Mouse (Mus musculus): Measurements from ENCODE around the gene Cideb. TPM values are rescaled to one million over a fixed set of nuclear protein-coding genes. Genes with fewer than 3 reads are reported as not detected.
A peak's percentile ranks its signal among the peaks of the same experiment; 100 is the strongest.

Gene Cideb
- polyA plus RNA-seq, 1 experiment: 1.8 TPM

- H3K4me1 ChIP-seq (replicated peaks; ENCODE audit: control insufficient read depth, insufficient read depth, low read length): no peaks in the 10 kb centered on the region; the same call in 1 of the 2 replicates
- DNase-seq: no peak
- H3K36me3 ChIP-seq (ENCODE audit: control insufficient read depth, insufficient read depth, low read length): peaks cover 28% of the 10 kb centered on the region
- H3K27ac ChIP-seq (ENCODE audit: control insufficient read depth, insufficient read depth, low read length): no peak overlapping the region
- TF ChIP-seq POLR2A (IDR thresholded peaks at IDR 0.05; ENCODE audit: control insufficient read depth, extremely low read depth, insufficient read depth, low read length, poor library complexity) (no peak), CTCF (IDR thresholded peaks at IDR 0.05; ENCODE audit: borderline replicate concordance, control insufficient read depth, extremely low read depth, insufficient read depth, low read length, poor library complexity) (no peak)
- no peak overlapping the region for H3K4me3 ChIP-seq (ENCODE audit: control insufficient read depth, insufficient read depth, low read length)
- peaks cover 8% of the 10 kb centered on the region; the same call in 1 of the 2 replicates for H3K27me3 ChIP-seq (ENCODE audit: control insufficient read depth, insufficient read depth, low read length)
- WGBS: 78% methylated on average over 6 of the region's 6 CpGs
Observed at GRCm38 (mm10) chr14:55757566-55757965, 692 bp downstream of the Cideb start.

- no peak overlapping the region for H3K27ac ChIP-seq (ENCODE audit: control insufficient read depth, insufficient read depth, low read length)
- H3K4me1 ChIP-seq (replicated peaks; ENCODE audit: control insufficient read depth, insufficient read depth, low read length): peaks cover 18% of the 10 kb centered on the region
- peaks cover 26% of the 10 kb centered on the region for H3K36me3 ChIP-seq (ENCODE audit: control insufficient read depth, insufficient read depth, low read length)
- no peak for DNase-seq
- TF ChIP-seq CTCF (IDR thresholded peaks at IDR 0.05; ENCODE audit: borderline replicate concordance, control insufficient read depth, extremely low read depth, insufficient read depth, low read length, poor library complexity) (no peak), POLR2A (IDR thresholded peaks at IDR 0.05; ENCODE audit: control insufficient read depth, extremely low read depth, insufficient read depth, low read length, poor library complexity) (no peak)
- H3K27me3 ChIP-seq (ENCODE audit: control insufficient read depth, insufficient read depth, low read length): no peaks in the 10 kb centered on the region
- H3K4me3 ChIP-seq (ENCODE audit: control insufficient read depth, insufficient read depth, low read length): no peak overlapping the region
- 94% methylated on average over 10 of the region's 10 CpGs for WGBS
Observed at GRCm38 (mm10) chr14:55747051-55747847, 11.0 kb downstream of the Cideb start.

DNA sequence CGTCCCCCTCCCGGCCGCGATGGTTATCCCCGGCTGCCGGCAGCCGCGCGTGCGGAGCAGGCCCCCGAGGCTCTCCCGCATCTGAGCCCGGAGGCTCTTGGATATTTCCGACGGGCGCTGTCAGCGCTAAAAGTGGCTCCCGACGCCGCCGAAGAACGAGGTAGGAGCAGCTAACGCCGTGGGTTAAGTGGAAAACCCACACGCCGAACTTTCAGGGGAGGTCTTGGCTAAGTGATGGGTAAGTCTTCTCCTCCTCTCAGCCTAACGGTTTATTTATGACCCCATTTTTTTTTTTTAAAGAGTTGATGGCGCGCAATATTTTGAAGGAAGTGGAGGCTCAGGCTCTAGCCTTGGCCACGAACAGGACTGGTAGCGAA is 12.4 kb downstream of the Cideb start:
- H3K27ac ChIP-seq (ENCODE audit: control insufficient read depth, insufficient read depth, low read length): no peak overlapping the region
- no peaks in the 10 kb centered on the region for H3K27me3 ChIP-seq (ENCODE audit: control insufficient read depth, insufficient read depth, low read length)
- H3K4me3 ChIP-seq (ENCODE audit: control insufficient read depth, insufficient read depth, low read length): peak overlapping the region; percentile 61
- H3K4me1 ChIP-seq (replicated peaks; ENCODE audit: control insufficient read depth, insufficient read depth, low read length): peaks cover 18% of the 10 kb centered on the region
- DNase-seq: no peak
- under 1% methylated on average over 31 of the region's 31 CpGs for WGBS
- H3K36me3 ChIP-seq (ENCODE audit: control insufficient read depth, insufficient read depth, low read length): peaks cover 12% of the 10 kb centered on the region
- TF ChIP-seq POLR2A (IDR thresholded peaks at IDR 0.05; ENCODE audit: control insufficient read depth, extremely low read depth, insufficient read depth, low read length, poor library complexity): no peak
- no peak for TF ChIP-seq CTCF (IDR thresholded peaks at IDR 0.05; ENCODE audit: borderline replicate concordance, control insufficient read depth, extremely low read depth, insufficient read depth, low read length, poor library complexity)

- Histone ChIP-seq H3K36me3 (ENCODE audit: control insufficient read depth, insufficient read depth, low read length) (peaks cover 8% of the 10 kb centered on the region; the same call in 1 of the 2 replicates), H3K4me3 (ENCODE audit: control insufficient read depth, insufficient read depth, low read length) (peak within 1 kb of the TSS; percentile 61), H3K27ac (ENCODE audit: control insufficient read depth, insufficient read depth, low read length) (no peak within 1 kb of the TSS), H3K27me3 (ENCODE audit: control insufficient read depth, insufficient read depth, low read length) (no peaks in the 10 kb centered on the region), H3K4me1 (replicated peaks; ENCODE audit: control insufficient read depth, insufficient read depth, low read length) (peaks cover 18% of the 10 kb centered on the region)
- 3% methylated on average over 34 of the region's 48 CpGs for WGBS
- DNase-seq: peak; percentile 87
- peak; percentile 40; the same call in 1 of the 2 replicates for TF ChIP-seq POLR2A (IDR thresholded peaks at IDR 0.05; ENCODE audit: control insufficient read depth, extremely low read depth, insufficient read depth, low read length, poor library complexity)
- TF ChIP-seq CTCF (IDR thresholded peaks at IDR 0.05; ENCODE audit: borderline replicate concordance, control insufficient read depth, extremely low read depth, insufficient read depth, low read length, poor library complexity): no peak
Observed at GRCm38 (mm10) chr14:55745180-55745860, 12.9 kb downstream of the Cideb start, which contains the start of the genes Dhrs1 and Nop9. Gene Dhrs1 (minus strand): TSS chr14:55745690. Gene Nop9 (plus strand): TSS chr14:55745693.

- DNase-seq: peak; percentile 89
- no peak overlapping the region for H3K27ac ChIP-seq (ENCODE audit: control insufficient read depth, insufficient read depth, low read length)
Observed at GRCm38 (mm10) chr14:55743711-55744110, 14.5 kb downstream of the Cideb start.

GRCm38 (mm10) chr14:55737086-55737687 is 21.1 kb downstream of the Cideb start:
- DNase-seq: no peak
- H3K4me1 ChIP-seq (replicated peaks; ENCODE audit: control insufficient read depth, insufficient read depth, low read length): no peaks in the 10 kb centered on the region
- H3K4me3 ChIP-seq (ENCODE audit: control insufficient read depth, insufficient read depth, low read length): no peak overlapping the region
- WGBS: 84% methylated on average over 9 of the region's 9 CpGs
- no peak for TF ChIP-seq POLR2A (IDR thresholded peaks at IDR 0.05; ENCODE audit: control insufficient read depth, extremely low read depth, insufficient read depth, low read length, poor library complexity)
- TF ChIP-seq CTCF (IDR thresholded peaks at IDR 0.05; ENCODE audit: borderline replicate concordance, control insufficient read depth, extremely low read depth, insufficient read depth, low read length, poor library complexity): no peak
- no peak overlapping the region for H3K27ac ChIP-seq (ENCODE audit: control insufficient read depth, insufficient read depth, low read length)
- no peaks in the 10 kb centered on the region for H3K27me3 ChIP-seq (ENCODE audit: control insufficient read depth, insufficient read depth, low read length)
- H3K36me3 ChIP-seq (ENCODE audit: control insufficient read depth, insufficient read depth, low read length): peaks cover 5% of the 10 kb centered on the region; the same call in 1 of the 2 replicates

More at GRCm38 (mm10) chr14:55743711-55744110, 14.5 kb downstream of the Cideb start:
- Histone ChIP-seq H3K4me1 (replicated peaks; ENCODE audit: control insufficient read depth, insufficient read depth, low read length) (peaks cover 18% of the 10 kb centered on the region), H3K36me3 (ENCODE audit: control insufficient read depth, insufficient read depth, low read length) (peaks cover 5% of the 10 kb centered on the region; the same call in 1 of the 2 replicates), H3K4me3 (ENCODE audit: control insufficient read depth, insufficient read depth, low read length) (no peak overlapping the region), H3K27me3 (ENCODE audit: control insufficient read depth, insufficient read depth, low read length) (no peaks in the 10 kb centered on the region)
- WGBS: 26% methylated on average over 10 of the region's 10 CpGs
- 0 out of 2 replicates have a peak, but pooled peaks have one; percentile 65 for TF ChIP-seq CTCF (IDR thresholded peaks at IDR 0.05; ENCODE audit: borderline replicate concordance, control insufficient read depth, extremely low read depth, insufficient read depth, low read length, poor library complexity)
- TF ChIP-seq POLR2A (IDR thresholded peaks at IDR 0.05; ENCODE audit: control insufficient read depth, extremely low read depth, insufficient read depth, low read length, poor library complexity): no peak

Measured in thymus, adult 2 months (tissue).